Mouse (Mus musculus): Measurements from ENCODE around the gene Copz1.

GRCm38 (mm10) chr15:103259989-103260388, 12.5 kb upstream of the Copz1 start:
- no peak for TF ChIP-seq CTCF (IDR thresholded peaks at IDR 0.05; ENCODE audit: borderline replicate concordance, insufficient read depth, low read length)
- no peak for TF ChIP-seq POLR2A (IDR thresholded peaks at IDR 0.05; ENCODE audit: low read depth, low read length)

Data from embryonic fibroblast, embryonic 13.5 days (primary cell).